8 mouse cellular contexts compared by ENCODE assay signal in genomic region chr16:95585541-95586310, GRCm38 (mm10). TPM values are rescaled to one million over a fixed set of nuclear protein-coding genes. Genes with fewer than 3 reads are reported as not detected.
DNase-seq lines count a peak whose midpoint lies in the region; ATAC-seq lines count a peak whose summit lies in the region.

No protein-coding gene starts in this region.

- H3K4me1 ChIP-seq in embryonic facial prominence, embryonic 13.5 days: peaks cover 34% of the 10 kb centered on the region
- peaks cover 20% of the 10 kb centered on the region for H3K4me1 ChIP-seq in hindbrain, embryonic 10.5 days (replicated peaks)
- peaks cover 70% of the 10 kb centered on the region for H3K4me1 ChIP-seq in limb, embryonic 12.5 days (replicated peaks)
- H3K4me1 ChIP-seq in midbrain, embryonic 10.5 days: peaks cover 20% of the 10 kb centered on the region

- DNase-seq in B cell, adult 2 months: peak; percentile 59 to 61
- peak; percentile 60 for DNase-seq in Muller cell, postnatal 12 days (ENCODE audit: inconsistent ontology term)
- peak; percentile 70 for DNase-seq in hindbrain, embryonic 10.5 days (ENCODE audit: low spot score)
- peak; percentile 73 for DNase-seq in midbrain, embryonic 10.5 days (ENCODE audit: low spot score)
- DNase-seq in right cerebral cortex, postnatal 4 days: peak; percentile 43
- no peak for DNase-seq in layer of hippocampus, adult 18-20 months (ENCODE audit: low spot score in 2 of 2)

- no peaks in the 10 kb centered on the region for H3K9me3 ChIP-seq in embryonic facial prominence, embryonic 13.5 days
- no peaks in the 10 kb centered on the region for H3K9me3 ChIP-seq in hindbrain, embryonic 10.5 days
- no peaks in the 10 kb centered on the region for H3K9me3 ChIP-seq in limb, embryonic 12.5 days
- no peaks in the 10 kb centered on the region for H3K9me3 ChIP-seq in midbrain, embryonic 10.5 days (replicated peaks)

- H3K4me2 ChIP-seq in embryonic facial prominence, embryonic 13.5 days: peak overlapping the region; percentile 90
- peak overlapping the region; percentile 97 for H3K4me2 ChIP-seq in limb, embryonic 12.5 days

- H3K36me3 ChIP-seq in embryonic facial prominence, embryonic 13.5 days: no peaks in the 10 kb centered on the region
- H3K36me3 ChIP-seq in hindbrain, embryonic 10.5 days: no peaks in the 10 kb centered on the region
- H3K36me3 ChIP-seq in limb, embryonic 12.5 days: no peaks in the 10 kb centered on the region
- no peaks in the 10 kb centered on the region for H3K36me3 ChIP-seq in midbrain, embryonic 10.5 days

- H3K27ac ChIP-seq in embryonic facial prominence, embryonic 13.5 days: peak overlapping the region; percentile 86
- H3K27ac ChIP-seq in hindbrain, embryonic 10.5 days: peak overlapping the region; percentile 47
- H3K27ac ChIP-seq in limb, embryonic 12.5 days: peak overlapping the region; percentile 89
- H3K27ac ChIP-seq in midbrain, embryonic 10.5 days (replicated peaks): peak overlapping the region; percentile 43

- ATAC-seq in embryonic facial prominence, embryonic 13.5 days (ENCODE audit: insufficient number of reproducible peaks, insufficient read depth, low FRiP score, low TSS enrichment, low read depth): peak; percentile 80
- ATAC-seq in limb, embryonic 12.5 days (ENCODE audit: insufficient number of reproducible peaks, insufficient read depth, low FRiP score, low TSS enrichment, low read depth): peak; percentile 86

- peak overlapping the region; percentile 70 for H3K9ac ChIP-seq in embryonic facial prominence, embryonic 13.5 days
- peak overlapping the region; percentile 69 for H3K9ac ChIP-seq in limb, embryonic 12.5 days (replicated peaks)

- under 1% methylated on average over 36 of the region's 36 CpGs for WGBS in embryonic facial prominence, embryonic 13.5 days
- 2% methylated on average over 36 of the region's 36 CpGs for WGBS in hindbrain, embryonic 10.5 days
- 1% methylated on average over 36 of the region's 36 CpGs for WGBS in limb, embryonic 12.5 days
- under 1% methylated on average over 36 of the region's 36 CpGs for WGBS in midbrain, embryonic 10.5 days

- H3K27me3 ChIP-seq in embryonic facial prominence, embryonic 13.5 days: peaks cover 75% of the 10 kb centered on the region
- H3K27me3 ChIP-seq in hindbrain, embryonic 10.5 days (ENCODE audit: insufficient read depth, poor library complexity, severe bottlenecking): peaks cover 78% of the 10 kb centered on the region
- H3K27me3 ChIP-seq in limb, embryonic 12.5 days: peaks cover 38% of the 10 kb centered on the region
- peaks cover 72% of the 10 kb centered on the region for H3K27me3 ChIP-seq in midbrain, embryonic 10.5 days (ENCODE audit: low read depth, poor library complexity, severe bottlenecking)

- peak overlapping the region; percentile 53 for H3K4me3 ChIP-seq in embryonic facial prominence, embryonic 13.5 days
- peak overlapping the region; percentile 66 for H3K4me3 ChIP-seq in hindbrain, embryonic 10.5 days
- peak overlapping the region; percentile 65 for H3K4me3 ChIP-seq in limb, embryonic 12.5 days (replicated peaks)
- peak overlapping the region; percentile 63 for H3K4me3 ChIP-seq in midbrain, embryonic 10.5 days

RNA-seq across cellular contexts. Expression of gene Erg, which starts 0.7 kb away (rescaled TPM):
- 17.2 and 27.9 TPM in 2 replicates for polyA plus RNA-seq in embryonic facial prominence, embryonic 13.5 days (2015; fragmentation: Nextera tagmentation; extraction: Ambion mirVana)
- polyA plus RNA-seq in hindbrain, embryonic 10.5 days (2016; fragmentation: Nextera tagmentation; extraction: Ambion mirVana): 2.1 and 2.2 TPM in 2 replicates
- 17.3 and 20.2 TPM in 2 replicates for polyA plus RNA-seq in limb, embryonic 12.5 days (2016; fragmentation: Nextera tagmentation; extraction: Ambion mirVana)
- 1.4 and 1.7 TPM in 2 replicates for polyA plus RNA-seq in midbrain, embryonic 10.5 days (2016; fragmentation: Nextera tagmentation; extraction: Ambion mirVana)
- 1 to 10 TPM; 3.6 to 4.8 TPM for total RNA-seq in layer of hippocampus, adult 18-20 months (2021)

Comparison
In these comparisons a context has a peak if more than half of its experiments do, and no peak if none do; other contexts are left out.
1. DNase-seq: peak in B cell, adult 2 months (2 of 2), Muller cell, postnatal 12 days (single experiment), hindbrain, embryonic 10.5 days (single experiment), midbrain, embryonic 10.5 days (single experiment) and right cerebral cortex, postnatal 4 days (single experiment); none in layer of hippocampus, adult 18-20 months (0 of 2).
2. Peak in every context shown above with its lines, with median percentiles within 50 percentile points of each other: H3K27ac ChIP-seq and H3K4me3 ChIP-seq.